Mouse (Mus musculus) heart, adult 2 months (tissue): ENCODE data around the gene Pomp.

ENCODE experiments used
- CTCF ChIP-seq: fragments of 200-600 bp; IDR thresholded peaks from 2 replicates; pipeline ENCODE4 v1.8.1; 2022; ENCODE audit warnings: antibody characterized with exemption, mild to moderate bottlenecking, moderate library complexity
- POLR2A ChIP-seq: fragments of 200-500 bp; IDR thresholded peaks from 2 replicates; pipeline ENCODE4 v1.6.1; 2011; ENCODE audit warnings: mild to moderate bottlenecking, low read depth, low read length, control low read depth; ENCODE audit not compliant: insufficient read depth

- TF ChIP-seq POLR2A (no peak), CTCF (no peak)
Observed at GRCm38 (mm10) chr5:147911744-147912143, 51.5 kb downstream of the Pomp start.
